Mouse (Mus musculus) cerebellum, adult 2 months (tissue): ENCODE measurements around the gene Atp13a1.

Source experiments
- CTCF ChIP-seq: fragments of 200-500 bp; IDR thresholded peaks from 2 replicates; pipeline ENCODE4 v1.5.1; 2011; ENCODE audit warnings: low read depth, mild to moderate bottlenecking, control low read depth, low read length, moderate library complexity, borderline replicate concordance; ENCODE audit not compliant: insufficient read depth
- POLR2A ChIP-seq: fragments of 200-500 bp; IDR thresholded peaks from 2 replicates; pipeline ENCODE4 v1.6.1; 2011; ENCODE audit warnings: low read length, control low read depth, borderline replicate concordance; ENCODE audit not compliant: insufficient read depth

GRCm38 (mm10) chr8:69808094-69808863, 17.3 kb downstream of the Atp13a1 start, which contains the start of gene Gmip:
- TF ChIP-seq CTCF, result no peak
- TF ChIP-seq POLR2A, result no peak
